Comparison of ENCODE assay signal across 16 mouse cellular contexts in the genomic region with DNA sequence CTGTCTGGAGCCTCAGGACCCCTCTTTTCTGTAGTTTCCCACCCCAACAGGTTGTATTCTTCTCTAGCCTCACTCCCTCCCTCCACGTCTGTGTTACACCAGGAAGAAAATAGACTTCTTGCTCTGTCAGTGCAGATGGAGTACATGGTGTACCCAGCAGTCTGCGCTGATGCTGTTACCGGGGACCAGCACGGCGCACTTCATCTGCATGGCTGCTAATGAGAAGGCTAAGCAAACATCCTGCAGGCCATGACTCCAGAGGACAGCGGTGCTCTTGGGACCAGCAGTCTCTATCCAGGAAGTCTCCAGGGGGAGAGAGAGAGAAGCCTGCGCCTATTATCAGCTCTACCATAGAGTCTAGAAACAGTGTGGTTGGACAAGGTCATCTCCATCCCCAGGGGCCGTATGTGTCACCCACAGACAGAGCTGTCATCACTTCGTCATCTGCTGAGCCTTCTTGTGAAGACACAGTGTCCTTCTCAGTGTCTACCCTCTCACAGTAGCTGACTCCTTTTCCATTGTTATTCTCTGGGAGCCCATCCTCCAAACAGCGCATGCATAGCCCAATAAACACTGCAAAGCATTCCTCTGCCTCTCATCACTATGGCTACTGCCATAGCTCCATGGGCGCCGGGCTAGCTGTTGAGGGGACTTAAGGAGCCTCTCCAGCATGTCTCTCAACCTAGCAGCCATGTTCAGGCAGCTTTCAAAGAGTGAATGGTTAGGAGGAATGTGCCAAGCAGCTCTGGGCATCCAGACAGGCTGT. TPM values are rescaled to one million over a fixed set of nuclear protein-coding genes. Genes with fewer than 3 reads are reported as not detected.
DNase-seq lines count a peak whose midpoint lies in the region; ATAC-seq and TF ChIP-seq lines count a peak whose summit lies in the region.
"Had no signal": no experiment of that assay in that cellular context is flagged by ENCODE, and none has a peak within 500 bp of the region (broad histone marks: within the 10 kb centered on the region; RNA-seq: fewer than 3 reads in every experiment).

No protein-coding gene starts in this region.

- no peak for TF ChIP-seq POLR2A in kidney, adult 2 months (IDR thresholded peaks at IDR 0.05; ENCODE audit: low read depth, low read length)

- H3K9me3 ChIP-seq in hindbrain, embryonic 13.5 days: no peaks in the 10 kb centered on the region
- H3K9me3 ChIP-seq in midbrain, embryonic 15.5 days: no peaks in the 10 kb centered on the region
- H3K9me3 ChIP-seq: kidney, embryonic 15.5 days; limb, embryonic 10.5 days had no signal

- H3K4me1 ChIP-seq in hindbrain, embryonic 13.5 days (replicated peaks): peaks cover 14% of the 10 kb centered on the region
- H3K4me1 ChIP-seq in midbrain, embryonic 15.5 days: peaks cover 6% of the 10 kb centered on the region
- H3K4me1 ChIP-seq in kidney, adult 2 months (ENCODE audit: control insufficient read depth, insufficient read depth, low read length): peaks cover 14% of the 10 kb centered on the region; the same call in 1 of the 2 replicates

- peak; percentile 68; the same call in 1 of the 2 replicates for ATAC-seq in hindbrain, embryonic 13.5 days (ENCODE audit: low FRiP score)
- ATAC-seq in midbrain, embryonic 15.5 days (replicated peaks): peak; percentile 63; the same call in 1 of the 2 replicates

- no peaks in the 10 kb centered on the region for H3K27me3 ChIP-seq in hindbrain, embryonic 13.5 days
- H3K27me3 ChIP-seq in midbrain, embryonic 15.5 days (replicated peaks): no peaks in the 10 kb centered on the region
- no peaks in the 10 kb centered on the region for H3K27me3 ChIP-seq in kidney, adult 2 months (replicated peaks; ENCODE audit: control insufficient read depth, insufficient read depth, low read length)
- H3K27me3 ChIP-seq: kidney, embryonic 15.5 days had no signal

- DNase-seq in left cerebral cortex, postnatal 4 days: peak; percentile 31
- no peak for DNase-seq in left cerebral cortex, postnatal 36 days (ENCODE audit: low spot score in 2 of 2)
- peak; percentile 33 for DNase-seq in ZHBTc4 (ENCODE audit: low read depth, low spot score)
- no peak for DNase-seq in cerebellum, adult 9-10 months
- DNase-seq in kidney, postnatal 4 days: no peak
- DNase-seq in kidney, adult 2 months: no peak
- DNase-seq: adrenal gland, adult 8-10 months; cerebellum, adult 11 months; thymus, postnatal 36 days had no signal

- H3K27ac ChIP-seq in hindbrain, embryonic 13.5 days: no peak overlapping the region
- H3K27ac ChIP-seq in midbrain, embryonic 15.5 days: no peak overlapping the region
- H3K27ac ChIP-seq in kidney, adult 2 months (ENCODE audit: insufficient read depth, low read depth, low read length): no peak overlapping the region
- H3K27ac ChIP-seq: kidney, embryonic 15.5 days; limb, embryonic 10.5 days; liver, embryonic 14.5 days; macrophage had no signal

- 50% methylated on average over 12 of the region's 12 CpGs for WGBS in hindbrain, embryonic 13.5 days
- WGBS in midbrain, embryonic 15.5 days: 61% methylated on average over 12 of the region's 12 CpGs
- WGBS in kidney, adult 2 months: 85% methylated on average over 12 of the region's 12 CpGs

- no peaks in the 10 kb centered on the region for H3K36me3 ChIP-seq in hindbrain, embryonic 13.5 days
- no peaks in the 10 kb centered on the region for H3K36me3 ChIP-seq in midbrain, embryonic 15.5 days (replicated peaks)
- no peaks in the 10 kb centered on the region for H3K36me3 ChIP-seq in kidney, adult 2 months (ENCODE audit: control insufficient read depth, insufficient read depth, low read length)
- H3K36me3 ChIP-seq: kidney, embryonic 15.5 days; limb, embryonic 10.5 days had no signal

- H3K4me2 ChIP-seq in hindbrain, embryonic 13.5 days: no peak overlapping the region
- no peak overlapping the region for H3K4me2 ChIP-seq in midbrain, embryonic 15.5 days
- H3K4me2 ChIP-seq: kidney, embryonic 15.5 days had no signal

- no peak for TF ChIP-seq CTCF in kidney, adult 2 months (conservative IDR thresholded peaks at IDR 0.05; ENCODE audit: insufficient read depth, insufficient read length, low read depth, low read length)

- intact Hi-C loops in left cerebral cortex, postnatal 4 days (cut with DNase I): no loop called here
- intact Hi-C loops in left cerebral cortex, postnatal 36 days (cut with DNase I): no loop called here

- no peak overlapping the region for H3K9ac ChIP-seq in hindbrain, embryonic 13.5 days
- H3K9ac ChIP-seq in midbrain, embryonic 15.5 days: no peak overlapping the region
- H3K9ac ChIP-seq: kidney, embryonic 15.5 days; liver, embryonic 14.5 days had no signal

- no peak overlapping the region for H3K4me3 ChIP-seq in hindbrain, embryonic 13.5 days
- no peak overlapping the region for H3K4me3 ChIP-seq in midbrain, embryonic 15.5 days
- no peak overlapping the region for H3K4me3 ChIP-seq in kidney, adult 2 months (ENCODE audit: insufficient read depth, low read depth, low read length)
- H3K4me3 ChIP-seq: kidney, embryonic 15.5 days; limb, embryonic 10.5 days had no signal

RNA-seq across cellular contexts. Expression of a gene that starts 27.4 kb away (rescaled TPM):
- 10 to 100 TPM; 23.4 to 24.8 TPM for total RNA-seq in left cerebral cortex, postnatal 4 days (2021)
- 1 to 10 TPM; 6.0 to 6.7 TPM for total RNA-seq in left cerebral cortex, postnatal 36 days (2021)
- polyA plus RNA-seq in hindbrain, embryonic 13.5 days (2015; fragmentation: Nextera tagmentation; extraction: Ambion mirVana): 15.9 and 17.6 TPM in 2 replicates
- 19.2 and 19.9 TPM in 2 replicates for polyA plus RNA-seq in midbrain, embryonic 15.5 days (2015; fragmentation: Nextera tagmentation; extraction: Ambion mirVana)
- 8.4 and 8.5 TPM in 2 replicates for polyA plus RNA-seq in kidney, adult 2 months (2012; rRNA removed)

RNA-seq across cellular contexts. Expression of a gene that starts 51.6 kb away (rescaled TPM):
- total RNA-seq in left cerebral cortex, postnatal 4 days (2021): 1 to 10 TPM; 3.2 to 3.7 TPM
- 10 to 100 TPM in 1 of 2 experiments, 1 to 10 TPM in 1; 9.0 to 11.3 TPM for total RNA-seq in left cerebral cortex, postnatal 36 days (2021)
- polyA plus RNA-seq in hindbrain, embryonic 13.5 days (2015; fragmentation: Nextera tagmentation; extraction: Ambion mirVana): 0.78 and 1.0 TPM in 2 replicates
- 1.0 and 1.1 TPM in 2 replicates for polyA plus RNA-seq in midbrain, embryonic 15.5 days (2015; fragmentation: Nextera tagmentation; extraction: Ambion mirVana)
- 0.67 and 0.72 TPM in 2 replicates for polyA plus RNA-seq in kidney, adult 2 months (2012; rRNA removed)

RNA-seq across cellular contexts. Expression of a gene that starts 57.9 kb away (rescaled TPM):
- 1 to 10 TPM; 8.4 to 8.5 TPM for total RNA-seq in left cerebral cortex, postnatal 4 days (2021)
- 10 to 100 TPM; 10.8 to 17.5 TPM for total RNA-seq in left cerebral cortex, postnatal 36 days (2021)
- 0.56 and 1.6 TPM in 2 replicates for polyA plus RNA-seq in hindbrain, embryonic 13.5 days (2015; fragmentation: Nextera tagmentation; extraction: Ambion mirVana)
- 1.8 and 3.3 TPM in 2 replicates for polyA plus RNA-seq in midbrain, embryonic 15.5 days (2015; fragmentation: Nextera tagmentation; extraction: Ambion mirVana)
- polyA plus RNA-seq in kidney, adult 2 months (2012; rRNA removed): 71.1 and 93.2 TPM in 2 replicates
- total RNA-seq: neutrophil, adult 5-6 weeks had no signal
- polyA plus RNA-seq: macrophage had no signal

Comparison
In these comparisons a context has a peak if more than half of its experiments do, and no peak if none do; other contexts are left out.
1. DNase-seq: peak in left cerebral cortex, postnatal 4 days (single experiment) and ZHBTc4 (single experiment); none in left cerebral cortex, postnatal 36 days (0 of 2), cerebellum, adult 9-10 months (single experiment), kidney, postnatal 4 days (0 of 2) and kidney, adult 2 months (single experiment).
2. RNA of a gene that starts 57.9 kb away (polyA plus RNA-seq): 71.1 to 93.2 TPM in kidney, adult 2 months; 1.8 to 3.3 TPM in midbrain, embryonic 15.5 days and 0.56 to 1.6 TPM in hindbrain, embryonic 13.5 days; every median in the first group is over 10 times any median in the second.